Mouse (Mus musculus): Measurements from ENCODE around the gene Eif2b4.

- no peak for TF ChIP-seq POLR2A (IDR thresholded peaks at IDR 0.05; ENCODE audit: low read depth, low read length)
- TF ChIP-seq CTCF (IDR thresholded peaks at IDR 0.05; ENCODE audit: borderline replicate concordance, insufficient read depth, low read length), result no peak
Observed at GRCm38 (mm10) chr5:31196207-31196606, 3.0 kb upstream of the Eif2b4 start.

Measured in embryonic fibroblast, embryonic 13.5 days (primary cell).